Mouse (Mus musculus): Measurements from ENCODE around the gene Neu2.

DNA sequence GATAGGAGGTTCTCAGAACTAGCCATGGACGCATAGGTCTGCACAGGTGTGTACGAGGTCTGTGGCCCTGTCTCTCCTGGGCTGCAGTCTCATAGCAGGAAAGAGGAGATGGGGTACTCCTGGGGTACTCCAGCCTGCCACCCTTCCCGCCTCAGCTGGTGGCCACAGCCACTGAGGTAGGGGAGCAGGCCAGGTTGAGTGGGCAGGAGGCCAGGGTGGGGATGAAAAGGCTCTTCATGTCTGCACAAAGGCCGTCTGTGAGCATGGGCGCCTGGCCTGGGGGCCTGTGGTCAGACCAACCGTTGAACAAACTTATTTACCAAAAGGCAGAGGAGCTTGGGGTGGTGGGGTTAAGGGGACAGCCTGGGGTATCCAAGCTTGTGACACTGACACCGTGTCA is 37.8 kb upstream of the Neu2 start:
- TF ChIP-seq CTCF (IDR thresholded peaks at IDR 0.05; ENCODE audit: low read depth, low read length) (no peak), GATA1 (IDR thresholded peaks at IDR 0.05; ENCODE audit: borderline replicate concordance, low read length) (no peak), GATA2 (IDR thresholded peaks at IDR 0.05; ENCODE audit: borderline replicate concordance, low read depth, low read length) (no peak), TAL1 (conservative IDR thresholded peaks at IDR 0.05; ENCODE audit: low read depth, low read length) (no peak)
